Mouse (Mus musculus): ENCODE measurements around the gene Dab1. TPM values are rescaled to one million over a fixed set of nuclear protein-coding genes. Genes with fewer than 3 reads are reported as not detected.
A peak's percentile ranks its signal among the peaks of the same experiment; 100 is the strongest.

Dab1 gene
- total RNA-seq, 2 experiments from 2014 or later, result 138 to 149 TPM

DNA sequence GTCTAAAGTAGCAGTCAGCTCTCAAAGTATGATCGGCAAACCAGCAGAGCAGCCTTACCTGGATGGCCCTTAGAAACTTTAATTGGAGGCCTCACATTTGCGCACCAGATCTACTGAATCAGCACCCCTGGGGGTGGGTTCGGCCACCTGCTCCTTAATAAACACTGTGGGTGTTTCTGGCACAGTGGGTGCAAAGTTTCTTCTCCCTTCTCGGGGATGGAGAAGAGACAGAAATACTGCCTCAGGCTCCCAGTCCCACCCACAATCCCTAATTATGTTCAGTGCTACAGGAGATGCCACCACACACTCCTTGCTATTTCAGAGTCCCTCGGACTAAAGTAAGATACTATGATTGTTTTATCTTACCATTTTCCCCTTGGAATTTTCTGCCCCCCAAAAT, 944.4 kb downstream of the Dab1 start:
- no peak for DNase-seq (ENCODE audit: low spot score in 2 of 2)

DNA sequence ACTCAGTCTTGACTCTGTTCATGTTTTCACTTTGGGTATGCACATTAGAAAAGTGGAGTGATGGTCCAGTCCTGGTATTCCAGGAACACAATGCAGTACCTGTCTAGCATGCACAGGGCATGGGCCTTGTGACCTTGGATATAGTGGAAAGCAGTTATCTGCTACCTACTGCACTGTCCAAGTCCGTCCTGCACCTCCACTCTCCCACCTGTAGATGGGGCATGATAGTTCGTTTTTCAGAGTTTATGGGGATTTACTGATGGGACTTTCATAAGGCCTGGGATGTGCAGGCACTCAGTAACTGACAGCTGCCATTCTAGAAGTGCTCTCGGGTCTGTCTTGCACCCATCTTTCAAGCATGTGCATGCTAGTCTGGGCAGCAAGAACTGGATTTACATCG, 951.4 kb downstream of the Dab1 start:
- no peak for DNase-seq (ENCODE audit: low spot score in 2 of 2)

DNA sequence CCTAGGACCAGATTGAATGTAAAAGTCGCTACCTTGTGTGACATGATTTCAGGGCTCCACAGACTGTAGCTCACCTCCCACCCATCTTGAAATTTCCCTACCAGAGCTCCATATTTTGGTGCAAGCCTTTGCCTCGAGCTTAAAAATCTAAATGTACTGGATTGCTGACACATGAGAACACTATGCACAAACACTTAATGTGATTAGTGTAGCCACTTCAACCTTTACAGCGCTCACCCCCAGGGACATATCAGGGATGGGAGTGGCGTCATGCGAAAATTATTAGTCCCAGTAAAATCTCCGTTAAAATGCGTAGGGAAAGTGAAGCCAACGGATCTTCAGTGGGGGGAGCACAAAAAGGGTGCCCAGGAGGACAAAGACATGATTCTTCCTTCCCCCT, 953.3 kb downstream of the Dab1 start:
- DNase-seq (ENCODE audit: low spot score in 2 of 2), result no peak

DNA sequence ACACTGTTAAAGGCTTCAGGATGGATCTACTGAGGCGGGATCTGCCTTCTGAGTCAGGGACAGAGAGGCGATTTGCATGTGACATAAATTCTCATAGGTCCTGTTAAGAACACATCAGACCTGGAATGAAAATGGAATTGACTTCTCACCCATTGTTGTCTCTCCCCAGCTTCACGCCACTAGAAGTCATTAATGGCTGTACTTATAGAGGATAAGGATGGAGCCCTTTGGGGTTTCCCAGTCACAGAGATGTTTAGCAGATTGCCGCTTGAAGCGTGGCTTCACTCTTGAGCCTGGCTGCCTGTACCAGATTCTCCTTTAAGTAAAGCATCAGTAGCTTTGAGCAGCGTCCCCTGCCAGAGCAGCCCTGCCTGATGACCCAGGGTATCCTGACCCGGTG, 954.3 kb downstream of the Dab1 start:
- no peak for DNase-seq (ENCODE audit: low spot score in 2 of 2)

DNA sequence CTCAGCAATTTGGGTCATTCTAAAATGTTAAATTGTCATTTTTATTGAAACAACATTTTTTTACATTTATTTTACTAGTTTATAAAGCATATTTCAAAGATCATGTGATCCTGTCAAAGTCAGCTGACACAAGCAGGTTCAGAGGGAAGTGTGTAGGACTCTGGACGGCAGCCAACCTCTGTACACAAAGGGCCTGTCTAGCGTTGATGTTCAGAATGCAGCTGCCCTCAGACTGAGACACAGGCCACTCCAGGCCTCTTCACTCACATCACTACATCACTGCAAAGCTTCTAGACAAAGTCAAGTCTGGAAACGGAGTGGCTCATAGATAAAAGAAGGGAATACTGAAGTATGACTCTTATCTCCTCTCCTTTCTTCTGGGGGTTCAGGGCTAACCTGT, 959.2 kb downstream of the Dab1 start:
- no peak for DNase-seq (ENCODE audit: low spot score in 2 of 2)

DNA sequence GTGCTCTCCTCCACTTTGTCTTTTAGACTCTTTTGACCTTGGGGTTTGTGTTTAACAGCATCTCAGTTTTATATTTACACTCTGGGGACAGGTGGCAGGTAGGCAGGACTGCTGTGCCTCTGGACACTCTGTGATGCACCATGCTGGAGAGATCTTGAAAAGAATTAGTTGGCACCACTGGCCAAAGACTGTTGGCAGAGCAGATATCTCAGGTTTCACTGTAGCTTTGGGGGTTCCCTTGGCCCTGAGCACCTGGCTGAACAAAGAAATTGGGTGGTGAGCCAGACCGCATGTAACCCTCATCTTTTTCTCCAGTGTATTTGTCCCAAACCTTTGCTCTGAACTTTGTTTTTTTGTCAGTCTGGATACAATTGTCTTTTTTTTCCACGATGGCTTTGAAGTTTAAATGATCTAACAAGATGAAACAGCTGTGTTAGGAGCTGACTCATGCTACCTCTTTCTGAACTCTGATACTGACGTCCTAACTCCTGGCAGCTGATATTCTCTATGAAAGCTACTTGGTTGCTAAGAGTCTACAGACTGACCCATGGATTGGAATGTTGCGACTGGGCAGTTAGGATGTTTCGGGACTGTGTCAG, 960.9 kb downstream of the Dab1 start:
- DNase-seq (ENCODE audit: low spot score in 2 of 2), result no peak

DNA sequence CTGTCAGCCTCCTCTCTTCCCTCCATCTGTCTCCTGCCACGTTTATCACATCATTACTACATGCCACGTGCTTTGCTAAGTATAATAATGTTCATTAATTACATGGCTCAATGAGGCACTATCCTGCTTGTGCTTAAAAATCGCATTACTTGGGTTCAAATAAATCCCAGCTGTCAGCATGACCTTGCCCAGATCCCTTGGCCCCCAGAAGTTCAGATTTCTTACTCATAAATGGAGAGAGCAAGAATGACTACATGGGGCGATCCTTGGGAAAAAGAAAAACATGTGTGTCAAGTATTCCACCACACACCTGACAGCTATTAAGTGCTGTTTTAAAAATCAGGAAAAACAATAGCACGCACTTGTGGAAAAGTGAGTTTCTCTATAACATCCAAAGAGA, 963.6 kb downstream of the Dab1 start:
- DNase-seq (ENCODE audit: low spot score in 2 of 2), result no peak

DNA sequence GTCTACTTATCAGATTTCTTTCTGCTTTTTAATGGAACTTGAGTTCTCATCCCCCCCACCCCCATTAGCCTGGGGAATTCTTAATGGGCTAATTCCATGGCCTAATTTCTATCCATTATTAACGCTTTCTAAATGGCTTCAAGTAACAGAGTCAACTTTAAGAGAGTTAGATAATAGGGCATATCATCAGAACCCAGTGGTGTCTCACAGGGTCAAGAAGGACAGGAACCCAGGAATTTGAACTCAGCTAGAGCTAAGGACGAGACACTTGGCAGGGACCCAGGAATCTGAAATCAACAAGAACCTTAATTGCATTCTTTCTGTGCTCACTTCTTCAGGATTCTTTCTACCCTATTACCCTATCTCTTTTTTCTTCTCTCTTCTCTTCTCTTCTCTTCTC, 968.7 kb downstream of the Dab1 start:
- no peak for DNase-seq (ENCODE audit: low spot score in 2 of 2)

DNA sequence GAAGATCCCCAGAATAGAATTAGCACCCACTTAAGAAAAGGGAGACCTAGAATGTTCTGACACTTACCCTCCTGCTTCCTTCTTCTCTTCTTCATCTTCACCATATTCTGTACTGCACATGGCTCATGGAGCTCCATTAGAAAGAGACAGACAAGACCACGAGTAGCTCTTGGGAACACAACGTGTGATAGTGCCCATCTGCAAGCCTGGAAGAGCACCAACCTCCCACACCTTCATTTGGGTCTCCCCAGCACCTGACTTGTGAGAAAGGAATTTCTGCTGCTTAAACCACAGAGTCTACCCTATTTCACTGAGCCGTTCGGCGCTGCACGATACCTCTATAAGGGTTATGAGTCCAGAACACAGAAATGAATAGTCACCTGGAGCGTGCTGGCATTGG, 977.8 kb downstream of the Dab1 start:
- DNase-seq (ENCODE audit: low spot score in 2 of 2), result no peak

DNA sequence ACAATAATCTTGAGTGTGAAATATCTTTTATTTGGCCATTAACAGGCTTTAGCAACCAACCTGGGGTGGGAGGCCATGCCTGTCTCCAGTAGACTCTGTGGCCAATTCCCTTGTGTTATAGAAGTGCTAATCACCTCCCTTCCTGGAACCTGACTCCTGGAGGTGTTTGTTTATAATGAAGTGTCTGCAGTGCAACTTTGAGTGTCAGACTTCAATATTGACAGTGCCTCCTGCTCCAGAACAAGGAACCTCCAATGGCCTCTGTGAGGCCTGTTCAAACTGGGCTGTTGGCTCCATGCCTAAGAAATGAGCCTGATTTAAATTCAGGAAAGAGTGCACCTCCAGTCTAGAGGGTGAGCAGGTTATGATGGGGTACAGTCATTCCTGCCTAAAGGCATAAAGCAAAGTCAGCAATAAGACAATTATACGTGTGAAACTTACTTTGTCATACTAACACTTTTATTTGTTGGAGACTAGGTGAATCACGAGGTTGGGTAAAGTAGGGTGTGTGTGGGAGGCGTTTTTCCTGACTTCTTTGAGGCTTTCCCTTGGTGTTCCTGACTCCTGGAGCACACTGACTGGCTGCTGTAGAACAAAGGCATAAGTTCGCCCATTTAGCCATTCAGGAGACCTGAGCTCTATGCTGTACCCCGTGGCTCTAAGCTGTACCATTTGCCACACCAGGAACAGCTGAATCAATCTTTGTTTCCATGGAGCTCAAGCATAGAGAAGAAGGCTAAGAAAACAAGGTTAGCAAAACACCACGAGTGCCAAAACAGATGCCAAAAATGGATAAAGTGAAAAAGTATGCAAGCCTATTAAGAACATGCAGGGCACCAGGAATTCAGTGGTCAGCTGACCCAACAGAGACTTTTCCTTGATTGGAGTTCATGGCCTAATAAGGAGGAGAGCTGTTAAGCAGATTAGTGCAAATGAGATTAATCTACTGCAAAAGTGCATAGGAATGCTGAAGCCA, 978.6 kb downstream of the Dab1 start:
- peak in 1 of 2 experiments; percentile 27 for DNase-seq (ENCODE audit: low spot score in 2 of 2)

DNA sequence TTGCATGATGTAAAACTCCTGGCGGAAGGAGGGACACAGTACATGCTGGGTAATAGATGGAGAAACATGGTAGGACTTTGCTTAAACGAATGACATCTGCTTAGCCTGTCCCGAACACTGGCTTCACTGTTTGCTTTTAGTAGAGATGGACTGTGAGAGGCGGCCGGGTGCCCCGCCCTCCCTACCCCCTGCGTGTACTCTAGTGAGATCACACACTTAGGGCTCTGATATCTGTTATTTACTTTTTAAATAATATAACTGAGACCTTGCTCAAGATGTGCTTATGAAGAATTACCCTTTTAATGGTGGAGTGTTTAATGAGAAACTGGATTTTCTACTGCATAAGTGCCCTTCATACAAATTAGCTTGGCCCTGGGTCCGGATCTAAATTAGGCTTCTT, 983.6 kb downstream of the Dab1 start:
- DNase-seq (ENCODE audit: low spot score in 2 of 2), result no peak

DNA sequence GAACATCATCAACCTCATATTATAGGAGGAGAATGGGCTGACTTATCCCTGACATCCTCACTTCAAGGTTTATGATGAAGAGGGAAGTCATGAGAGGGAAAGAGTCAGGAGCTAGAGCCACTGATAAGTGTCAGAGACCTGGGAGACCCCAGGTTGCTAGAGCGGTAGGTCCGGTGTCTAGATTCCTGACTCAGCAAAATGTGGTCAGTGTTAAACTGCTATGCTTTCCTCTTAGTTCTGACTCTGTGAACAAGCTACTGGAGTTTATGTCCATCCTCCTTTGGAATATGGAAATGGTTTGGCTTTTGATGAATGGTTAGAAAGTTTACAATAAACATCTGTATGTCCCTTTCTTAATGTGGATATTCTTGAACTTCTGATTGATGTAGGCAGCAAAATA, 985.1 kb downstream of the Dab1 start:
- DNase-seq (ENCODE audit: low spot score in 2 of 2), result no peak

DNA sequence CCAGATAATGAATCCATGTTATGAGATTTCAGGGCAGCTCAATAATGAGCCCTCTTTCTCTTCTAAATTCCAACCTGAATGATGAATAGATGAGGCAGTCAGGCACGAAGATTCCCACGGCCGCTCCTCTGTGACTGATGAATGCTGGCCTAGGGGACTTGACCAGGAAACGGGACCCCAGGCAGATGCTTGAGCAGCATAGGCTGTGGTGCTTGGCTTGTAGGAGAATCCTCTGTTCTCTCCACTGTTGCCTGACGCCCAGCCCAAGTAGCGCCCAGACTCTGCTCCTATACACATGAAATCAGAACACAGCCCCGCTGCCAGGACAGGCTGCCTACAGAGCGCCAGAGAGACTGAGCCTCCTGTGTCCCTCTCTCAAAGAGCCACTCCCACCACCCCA, 987.7 kb downstream of the Dab1 start:
- DNase-seq (ENCODE audit: low spot score in 2 of 2), result no peak

DNA sequence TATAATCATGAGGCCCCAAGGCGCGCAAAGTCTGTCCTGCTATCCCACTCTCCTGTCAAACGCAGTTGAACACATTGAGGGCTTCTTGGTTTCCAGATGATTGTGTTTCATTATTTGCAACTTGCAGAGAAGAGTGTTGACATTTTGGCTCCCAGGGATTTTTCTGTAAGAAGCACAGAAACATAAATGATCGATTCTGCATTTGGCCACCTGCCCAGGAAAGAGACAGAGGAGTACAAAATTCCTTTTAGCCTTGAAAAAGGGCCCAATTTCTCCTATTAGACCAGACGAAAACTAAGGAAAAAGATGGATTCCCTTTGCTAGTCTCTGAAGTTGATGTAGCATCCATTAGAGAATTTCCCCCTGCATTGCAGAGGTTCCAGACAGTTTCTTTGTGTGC, 988.5 kb downstream of the Dab1 start:
- no peak for DNase-seq (ENCODE audit: low spot score in 2 of 2)

DNA sequence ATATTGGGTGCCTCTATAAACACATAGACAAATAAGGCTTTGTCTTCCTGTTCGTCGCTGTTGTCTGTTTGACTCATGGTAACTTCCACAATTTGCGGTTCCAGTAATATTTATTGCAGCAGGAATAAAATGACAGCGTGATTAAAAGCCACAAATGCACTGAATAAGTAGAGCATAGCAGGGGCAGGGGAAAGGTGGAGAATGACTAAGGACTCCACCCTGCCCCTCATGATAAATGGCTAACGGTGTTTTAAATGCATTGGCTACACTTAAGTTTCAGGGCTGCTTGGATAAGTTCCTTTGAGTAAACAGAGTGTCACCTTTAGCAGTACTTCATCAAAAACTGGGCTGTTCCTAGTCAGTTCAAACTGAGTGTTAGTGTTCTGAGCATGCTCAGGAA, 1000.3 kb downstream of the Dab1 start:
- DNase-seq (ENCODE audit: low spot score in 2 of 2), result no peak

DNA sequence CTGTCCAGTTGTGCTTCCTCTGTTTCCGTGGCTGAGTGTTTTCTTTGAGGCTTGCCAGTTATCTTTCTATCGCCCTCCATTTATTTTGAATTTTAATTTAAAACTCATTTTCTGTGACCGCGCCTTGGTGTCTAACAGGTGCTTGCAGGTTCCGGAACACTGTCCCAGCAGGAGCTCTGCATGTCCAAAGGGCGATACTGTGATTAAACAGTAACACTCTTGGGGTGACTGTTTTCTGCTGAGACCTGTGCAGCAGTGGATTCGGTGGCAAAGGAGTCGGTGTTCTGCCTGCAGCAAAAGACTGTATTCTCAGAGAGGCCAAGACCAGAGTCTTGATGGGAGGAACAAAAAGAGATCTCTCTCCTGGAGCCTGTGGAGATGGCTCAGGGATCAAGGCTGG, 1006.2 kb downstream of the Dab1 start:
- no peak for DNase-seq (ENCODE audit: low spot score in 2 of 2)

DNA sequence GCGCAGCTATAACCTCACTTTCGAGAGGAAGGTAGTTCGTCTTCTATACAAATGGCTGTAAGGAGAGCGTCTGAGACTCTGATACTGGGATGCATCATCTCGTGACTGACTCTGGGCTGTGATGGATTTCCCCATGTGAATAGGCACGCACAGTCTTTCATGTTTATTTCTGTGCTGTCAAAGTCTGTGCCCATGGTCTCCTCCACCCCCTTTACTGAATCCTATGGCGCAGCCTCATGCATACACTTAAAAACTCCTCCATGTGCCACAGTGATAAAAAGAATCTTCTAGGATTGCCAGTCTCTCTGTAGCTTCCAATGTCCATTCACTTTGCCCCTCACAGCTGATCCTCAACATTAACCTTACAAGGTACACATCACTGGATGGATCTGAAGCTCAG, 1009.5 kb downstream of the Dab1 start:
- DNase-seq (ENCODE audit: low spot score in 2 of 2), result no peak

DNA sequence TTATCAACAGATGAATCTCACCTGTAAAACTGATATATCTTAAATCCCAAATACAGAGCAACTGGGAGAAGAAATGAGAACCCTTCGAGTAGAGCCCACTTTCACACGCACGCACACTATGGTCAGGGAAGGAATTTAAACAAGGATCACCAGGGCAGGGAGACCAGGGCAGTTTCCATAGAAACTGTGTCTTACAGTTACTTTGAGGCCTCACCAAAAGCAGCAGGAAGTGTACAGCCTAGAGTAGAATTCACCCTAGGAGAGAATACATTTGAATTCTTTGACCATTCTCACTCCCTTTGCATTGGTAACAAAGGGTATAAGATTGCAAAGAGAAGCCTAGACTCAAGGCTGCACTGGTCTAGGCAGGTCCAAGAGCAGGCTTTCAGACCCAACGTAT, 1017.9 kb downstream of the Dab1 start:
- DNase-seq (ENCODE audit: low spot score in 2 of 2), result no peak

DNA sequence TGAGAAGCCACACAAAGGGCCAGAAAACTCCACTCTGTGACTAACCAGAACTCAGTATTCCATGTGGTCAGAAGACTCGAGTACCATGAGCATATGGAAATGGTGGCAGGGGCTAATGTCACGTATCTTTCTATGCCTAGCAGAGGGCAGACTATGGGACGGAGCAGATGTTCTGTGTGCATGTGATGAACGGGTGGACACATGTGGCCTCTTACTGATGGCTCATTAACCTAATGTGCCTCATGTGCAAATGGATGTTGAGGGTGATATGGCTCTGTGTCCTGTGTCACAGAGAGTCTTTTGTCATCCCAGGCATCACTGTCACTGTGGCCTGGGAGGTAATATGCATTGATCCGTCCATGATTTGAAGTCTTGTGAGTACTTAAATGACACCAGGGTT, 1021.5 kb downstream of the Dab1 start:
- no peak for DNase-seq (ENCODE audit: low spot score in 2 of 2)

DNA sequence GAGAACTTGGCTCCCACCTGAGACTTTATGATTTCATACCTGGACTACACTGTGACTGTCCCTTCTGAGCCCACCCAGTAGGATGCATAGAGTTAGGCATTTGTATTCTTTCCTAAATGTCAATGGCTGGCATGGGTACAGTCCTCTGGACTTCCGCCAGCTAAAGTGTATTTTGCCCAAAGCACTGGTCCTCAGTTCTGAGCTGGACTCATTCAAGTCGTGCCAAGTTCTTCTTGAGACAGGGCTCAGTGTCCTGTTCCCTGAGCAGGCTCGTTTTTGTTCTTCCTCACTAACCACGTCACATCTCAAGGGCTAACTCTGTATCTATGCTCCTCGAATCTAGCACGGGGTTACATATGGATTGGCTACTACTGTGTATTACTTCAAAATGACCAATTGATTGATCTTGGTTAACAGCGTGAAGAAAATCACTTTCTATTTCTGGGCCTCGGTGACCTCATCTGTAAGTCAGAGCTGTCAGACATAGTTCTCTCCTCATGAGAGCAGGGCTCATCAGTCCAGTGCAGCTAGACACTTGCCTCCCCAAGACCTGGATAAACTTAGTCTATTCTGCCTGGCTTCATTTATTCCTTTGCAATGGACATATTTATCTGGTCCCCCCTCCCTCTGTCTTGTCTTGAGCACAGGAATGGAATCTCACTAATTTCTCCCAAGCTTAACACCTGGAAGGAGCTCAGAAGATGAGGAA, 1023.8 kb downstream of the Dab1 start:
- DNase-seq (ENCODE audit: low spot score in 2 of 2), result peak in 1 of 2 experiments; percentile 82

DNA sequence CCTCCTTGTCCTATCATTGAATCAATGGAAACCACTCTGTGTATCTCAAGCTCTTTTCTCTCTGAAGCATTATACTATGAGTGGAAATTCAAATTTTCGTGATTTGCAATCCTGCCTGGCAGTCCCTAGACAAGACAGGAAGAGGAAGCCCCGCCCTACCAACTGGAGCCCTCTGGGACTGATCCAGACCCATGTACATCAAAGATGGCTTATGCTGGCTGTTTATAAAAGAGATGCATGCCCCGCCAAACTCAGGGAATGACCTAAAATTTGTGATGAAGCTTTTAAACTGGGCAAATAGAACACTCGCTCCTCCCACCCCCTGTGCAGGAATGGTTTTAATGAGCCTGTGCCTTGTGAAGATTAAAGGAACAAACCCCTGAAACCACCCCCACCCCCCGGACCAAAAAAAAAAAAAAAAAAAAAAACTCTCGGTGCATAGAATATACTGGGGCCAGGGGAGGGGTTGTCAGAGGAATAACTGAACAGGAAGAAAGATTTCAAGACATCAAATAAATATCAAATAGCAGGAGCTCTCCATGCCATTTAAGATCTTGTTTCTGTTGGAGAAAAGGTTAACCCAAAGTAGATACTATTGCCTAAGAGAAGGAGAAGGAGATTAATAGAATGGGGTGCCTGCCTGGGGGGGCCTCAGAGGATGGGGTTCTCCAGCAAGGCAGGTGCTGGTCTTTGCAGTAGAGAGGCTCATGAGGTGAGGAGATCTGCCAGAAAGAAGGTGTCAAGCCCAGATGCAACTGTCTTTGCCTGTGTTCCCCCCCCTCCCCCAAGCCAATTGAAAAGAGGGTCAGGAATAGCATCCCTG, 1024.6 kb downstream of the Dab1 start:
- DNase-seq (ENCODE audit: low spot score in 2 of 2), result peak; percentile 63 to 85

DNA sequence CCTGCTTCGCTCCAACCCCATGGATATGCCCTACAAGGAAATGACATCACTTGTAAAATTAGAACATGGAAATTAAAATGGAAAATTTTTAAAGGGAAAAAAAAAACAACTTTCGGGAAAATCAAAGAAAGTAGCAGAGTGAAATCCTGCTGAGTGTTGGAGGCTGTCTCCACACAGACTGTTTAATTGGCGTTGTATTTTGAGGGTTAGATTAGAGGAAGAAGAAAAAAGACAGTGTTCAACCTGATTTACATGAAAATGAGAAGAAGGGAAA, 1025.1 kb downstream of the Dab1 start:
- DNase-seq (ENCODE audit: low spot score in 2 of 2), result no peak
